Mouse (Mus musculus) heart, adult 9 months (tissue): ENCODE measurements at regions not wholly inside any gene's neighbourhood (a gene's known extent, or its start where the extent isn't known, plus 50 kb on each side); places are given as distances from the start of the nearest gene placed in this dataset.

ENCODE experiments used
- DNase-seq, 2 experiments: peaks; one replicate each; pipeline ENCODE4 v3.0.0; 2022; ENCODE audit warnings: low spot score in 2 of 2

DNA sequence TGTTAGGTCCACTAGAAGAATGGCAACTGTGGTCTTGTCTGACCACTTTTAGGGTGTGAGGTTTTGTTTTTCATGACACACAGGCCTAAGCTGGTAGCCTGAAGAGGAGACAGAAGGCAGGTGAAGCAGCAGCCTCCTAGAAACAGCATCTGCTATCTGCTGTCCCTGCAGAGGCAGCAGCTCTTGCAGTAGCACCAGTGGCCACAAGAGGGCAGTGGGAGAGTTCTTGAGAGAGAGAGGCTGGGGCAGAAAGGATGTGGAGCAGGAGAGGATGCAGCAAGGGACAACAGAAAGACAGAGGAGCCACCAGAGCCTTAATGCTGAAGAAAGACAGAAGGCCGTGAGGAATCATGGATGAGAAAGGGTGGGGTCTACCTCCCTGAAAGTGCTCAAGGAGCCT is 88.1 kb upstream of the Usp51 start:
- peak; percentile 1 to 18 for DNase-seq

DNA sequence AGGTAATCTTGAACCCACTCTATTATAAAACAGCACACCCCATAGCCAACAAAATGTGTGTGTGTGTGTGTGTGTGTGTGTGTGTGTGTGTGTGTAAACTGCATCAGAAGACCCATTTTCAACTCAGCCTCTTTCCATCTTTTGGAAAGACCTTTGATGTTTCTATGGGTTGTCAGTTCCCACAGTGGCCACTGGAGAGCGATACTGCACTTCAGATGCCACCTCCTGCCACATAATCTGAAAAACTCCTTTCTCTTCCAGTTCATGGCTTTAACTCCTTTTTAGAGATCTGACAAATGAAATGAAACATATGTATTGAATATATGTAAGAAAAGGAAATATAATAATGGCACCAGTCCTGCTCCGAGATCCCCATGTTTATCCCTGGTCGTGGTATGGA is 79.3 kb upstream of the Usp51 start:
- no peak for DNase-seq

DNA sequence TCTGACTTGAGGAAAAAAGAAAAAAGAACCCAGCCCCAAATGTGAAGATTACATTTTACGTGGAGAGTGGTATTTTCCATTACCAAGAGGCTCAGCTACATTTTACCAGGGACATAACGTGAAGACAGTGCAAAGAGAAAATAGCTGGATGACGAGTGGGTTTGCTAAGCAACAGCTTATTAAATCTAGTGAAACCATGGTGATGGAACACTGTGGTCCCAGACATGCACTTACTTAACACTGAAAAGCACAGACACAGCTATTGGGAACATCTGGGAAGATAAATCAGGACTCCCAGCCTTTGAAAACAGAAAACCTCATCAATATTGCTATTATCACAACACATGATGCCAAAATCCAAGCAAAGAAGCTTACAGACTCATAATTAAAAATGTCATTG is 60.1 kb upstream of the Usp51 start:
- DNase-seq: no peak
